Mouse (Mus musculus): ENCODE measurements at regions not wholly inside any gene's neighbourhood (a gene's known extent, or its start where the extent isn't known, plus 50 kb on each side); places are given as distances from the start of the nearest gene placed in this dataset.

GRCm38 (mm10) chr9:49946857-49947256, 148.1 kb upstream of the Ncam1 start:
- no peak for DNase-seq

- DNase-seq: no peak
Observed at GRCm38 (mm10) chr9:49935555-49936376, 137.0 kb upstream of the Ncam1 start.

GRCm38 (mm10) chr9:49928041-49928656, 129.4 kb upstream of the Ncam1 start:
- no peak for DNase-seq

GRCm38 (mm10) chr9:49927281-49927680, 128.6 kb upstream of the Ncam1 start:
- peak; percentile 53 for DNase-seq

GRCm38 (mm10) chr9:49925796-49926195, 127.1 kb upstream of the Ncam1 start:
- DNase-seq: peak; percentile 5

GRCm38 (mm10) chr9:49923981-49924501, 125.3 kb upstream of the Ncam1 start:
- DNase-seq: peak; percentile 84

GRCm38 (mm10) chr9:49922770-49923169, 124.0 kb upstream of the Ncam1 start:
- DNase-seq: peak; percentile 42

- peak; percentile 64 for DNase-seq
Observed at GRCm38 (mm10) chr9:49922162-49922561, 123.4 kb upstream of the Ncam1 start.

- peak; percentile 81 for DNase-seq
Observed at GRCm38 (mm10) chr9:49921306-49921705, 122.6 kb upstream of the Ncam1 start.

- peak; percentile 87 for DNase-seq
Observed at GRCm38 (mm10) chr9:49915046-49915719, 116.5 kb upstream of the Ncam1 start.

- peak; percentile 81 for DNase-seq
Observed at GRCm38 (mm10) chr9:49913677-49914076, 115.0 kb upstream of the Ncam1 start.

- DNase-seq: no peak
Observed at GRCm38 (mm10) chr9:49912306-49912705, 113.6 kb upstream of the Ncam1 start.

GRCm38 (mm10) chr9:49906306-49906705, 107.6 kb upstream of the Ncam1 start:
- DNase-seq: peak; percentile 67

GRCm38 (mm10) chr9:49905703-49906102, 107.0 kb upstream of the Ncam1 start:
- peak; percentile 61 for DNase-seq

GRCm38 (mm10) chr9:49898947-49899346, 100.2 kb upstream of the Ncam1 start:
- DNase-seq: peak; percentile 16

- DNase-seq: peak; percentile 97
Observed at GRCm38 (mm10) chr9:49884516-49885343, 86.0 kb upstream of the Ncam1 start.

GRCm38 (mm10) chr9:49879361-49880128, 80.8 kb upstream of the Ncam1 start:
- DNase-seq: peak; percentile 69

GRCm38 (mm10) chr9:49874881-49875280, 76.2 kb upstream of the Ncam1 start:
- no peak for DNase-seq

- DNase-seq: no peak
Observed at GRCm38 (mm10) chr9:49873550-49873949, 74.8 kb upstream of the Ncam1 start.

- DNase-seq: no peak
Observed at GRCm38 (mm10) chr9:49851522-49851921, 52.8 kb upstream of the Ncam1 start.

GRCm38 (mm10) chr9:49849442-49849841, 50.7 kb upstream of the Ncam1 start:
- DNase-seq: no peak

- no peak for DNase-seq
Observed at GRCm38 (mm10) chr9:49848943-49849342, 50.2 kb upstream of the Ncam1 start.
